Mouse (Mus musculus) kidney, adult 2 months (tissue): ENCODE results near the gene Nhsl2.

Experiments
- CTCF ChIP-seq: fragments of 200-500 bp; conservative IDR thresholded peaks from 2 replicates; pipeline ENCODE4 v1.5.1; 2011; ENCODE audit warnings: low read depth, mild to moderate bottlenecking, control low read depth, low read length, moderate library complexity, mixed read lengths; ENCODE audit not compliant: insufficient read depth, insufficient read length
- POLR2A ChIP-seq: fragments of 200-500 bp; IDR thresholded peaks from one replicate; pipeline ENCODE4 v1.6.1; 2011; ENCODE audit warnings: low read depth, low read length, control low read depth

- TF ChIP-seq POLR2A (no peak), CTCF (no peak)
These were observed 252.7 kb downstream of the Nhsl2 start for GRCm38 (mm10) chrX:102101886-102102285.
